Mouse (Mus musculus) megakaryocyte, embryonic 14.5 days (primary cell): ENCODE measurements around the gene Efcab8.

ENCODE experiments used
- FLI1 ChIP-seq: IDR thresholded peaks from 2 replicates; pipeline ENCODE4 v1.6.1; 2012; ENCODE audit warnings: low read length, inconsistent platforms, mixed read lengths
- GATA1 ChIP-seq: IDR thresholded peaks from 3 replicates; pipeline ENCODE4 v1.6.1; 2012; ENCODE audit warnings: mixed read lengths, low read length, inconsistent platforms, borderline replicate concordance

- TF ChIP-seq GATA1 (no peak), FLI1 (no peak)
These were observed 12.2 kb upstream of the Efcab8 start for GRCm38 (mm10) chr2:153767484-153767883.
